Mouse (Mus musculus) MEL (cell line): ENCODE results near the gene Syn2. TPM values are rescaled to one million over a fixed set of nuclear protein-coding genes. Genes with fewer than 3 reads are reported as not detected.

ENCODE experiments used
- DNase-seq: peaks from one replicate; pipeline ENCODE4 v3.0.0; 2011; ENCODE audit warnings: low read depth, low spot score
- H3K27ac ChIP-seq: 2 replicates; pipeline ENCODE4 v1.5.1; 2012; ENCODE audit warnings: low read depth, mild to moderate bottlenecking, control low read depth, low read length, moderate library complexity; ENCODE audit not compliant: control insufficient read depth
- H3K27me3 ChIP-seq, 2 experiments: fragments of 150-350 bp in 1 of 2; sonication (generic) in 1 of 2; 2 replicates each; pipeline ENCODE4 v1.6.1; 2012; ENCODE audit warnings: low read length in 2 of 2, mild to moderate bottlenecking in 2 of 2, improper control_type of control experiment in 1 of 2, moderate library complexity in 1 of 2; ENCODE audit not compliant: insufficient read depth in 2 of 2, control insufficient read depth in 1 of 2
- H3K36me3 ChIP-seq, 2 experiments: 2 replicates each; pipeline ENCODE4 v1.6.1; 2012 to 2014; ENCODE audit warnings: low read length in 2 of 2, improper control_type of control experiment in 1 of 2, inconsistent platforms in 1 of 2, mild to moderate bottlenecking in 1 of 2; ENCODE audit not compliant: insufficient read depth in 2 of 2, control insufficient read depth in 1 of 2
- H3K4me1 ChIP-seq, 2 experiments: fragments of 150-350 bp in 1 of 2; sonication (generic) in 1 of 2; 2 replicates each; pipeline ENCODE4 v1.6.1; 2012; ENCODE audit warnings: low read length in 2 of 2, improper control_type of control experiment in 1 of 2, mild to moderate bottlenecking in 1 of 2; ENCODE audit not compliant: insufficient read depth in 2 of 2, control insufficient read depth in 1 of 2
- H3K4me3 ChIP-seq, 2 experiments: fragments of 150-350 bp in 1 of 2; sonication (generic) in 1 of 2; 2 replicates each; pipeline ENCODE4 v1.5.1; 2012; ENCODE audit warnings: low read depth in 2 of 2, low read length in 2 of 2, mild to moderate bottlenecking in 2 of 2, moderate library complexity in 2 of 2, control low read depth in 1 of 2, improper control_type of control experiment in 1 of 2; ENCODE audit not compliant: control insufficient read depth in 1 of 2, insufficient read depth in 1 of 2
- H3K79me2 ChIP-seq: 2 replicates; pipeline ENCODE4 v1.6.1; 2012; ENCODE audit warnings: mild to moderate bottlenecking, low read length, moderate library complexity; ENCODE audit not compliant: control insufficient read depth, poor library complexity, insufficient read depth
- H3K9ac ChIP-seq: 2 replicates; pipeline ENCODE4 v1.6.1; 2012; ENCODE audit warnings: low read depth, mild to moderate bottlenecking, control low read depth, low read length, moderate library complexity; ENCODE audit not compliant: control insufficient read depth, poor library complexity, severe bottlenecking
- H3K9me3 ChIP-seq: fragments of 150-350 bp; sonication (generic); replicated peaks from 2 replicates; pipeline ENCODE4 v1.6.1; 2012; ENCODE audit warnings: mild to moderate bottlenecking, low read length, improper control_type of control experiment, moderate library complexity; ENCODE audit not compliant: insufficient read depth
- CTCF ChIP-seq, 3 experiments: IDR thresholded peaks in 2 of 3; conservative IDR thresholded peaks in 1 of 3; 2 replicates each; pipeline ENCODE4 v1.5.1; 2011 to 2012; ENCODE audit warnings: low read length in 3 of 3, low read depth in 2 of 3, mild to moderate bottlenecking in 2 of 3, improper control_type of control experiment in 1 of 3, inconsistent platforms in 1 of 3, mixed read lengths in 1 of 3, moderate library complexity in 1 of 3; ENCODE audit not compliant: control insufficient read depth in 1 of 3, insufficient read depth in 1 of 3, poor library complexity in 1 of 3, severe bottlenecking in 1 of 3
- E2F4 ChIP-seq: IDR thresholded peaks from 2 replicates; pipeline ENCODE4 v1.6.1; 2011; ENCODE audit warnings: low read depth, low read length, improper control_type of control experiment, borderline replicate concordance
- GABPA ChIP-seq: IDR thresholded peaks from 2 replicates; pipeline ENCODE4 v1.6.1; 2012; ENCODE audit warnings: low read depth, mild to moderate bottlenecking, inconsistent platforms, low read length, improper control_type of control experiment, moderate library complexity
- GATA1 ChIP-seq: IDR thresholded peaks from 2 replicates; pipeline ENCODE4 v1.6.1; 2011; ENCODE audit warnings: low read depth, low read length, improper control_type of control experiment
- KAT2A ChIP-seq: conservative IDR thresholded peaks from 2 replicates; pipeline ENCODE4 v1.6.1; 2012; ENCODE audit warnings: low read depth, low read length, improper control_type of control experiment, inconsistent platforms
- MEF2A ChIP-seq: IDR thresholded peaks from 2 replicates; pipeline ENCODE4 v1.6.1; 2014; ENCODE audit warnings: low read depth, mild to moderate bottlenecking, inconsistent platforms, low read length, improper control_type of control experiment; ENCODE audit not compliant: poor library complexity, insufficient replicate concordance, severe bottlenecking; ENCODE audit errors: extremely low read depth
- MXI1 ChIP-seq: IDR thresholded peaks from 2 replicates; pipeline ENCODE4 v1.6.1; 2011; ENCODE audit warnings: mild to moderate bottlenecking, low read depth, low read length, improper control_type of control experiment
- MYB ChIP-seq: IDR thresholded peaks from 2 replicates; pipeline ENCODE4 v1.6.1; 2011; ENCODE audit warnings: mild to moderate bottlenecking, low read depth, low read length, improper control_type of control experiment
- POLR2A ChIP-seq, 2 experiments: IDR thresholded peaks; 2 replicates each; pipeline ENCODE4 v1.6.1; 2011 to 2012; ENCODE audit warnings: low read length in 2 of 2, mild to moderate bottlenecking in 2 of 2, control low read depth in 1 of 2, improper control_type of control experiment in 1 of 2, low read depth in 1 of 2, moderate library complexity in 1 of 2; ENCODE audit not compliant: control insufficient read depth in 1 of 2, insufficient read depth in 1 of 2, poor library complexity in 1 of 2
- POLR2AphosphoS2 ChIP-seq: IDR thresholded peaks from 2 replicates; pipeline ENCODE4 v1.6.1; 2011; ENCODE audit warnings: low read length, improper control_type of control experiment
- SIN3A ChIP-seq: IDR thresholded peaks from 2 replicates; pipeline ENCODE4 v1.6.1; 2012; ENCODE audit warnings: low read length, improper control_type of control experiment, inconsistent platforms
- TAL1 ChIP-seq: IDR thresholded peaks from 2 replicates; pipeline ENCODE4 v1.6.1; 2012; ENCODE audit warnings: mild to moderate bottlenecking, inconsistent platforms, low read length, moderate library complexity, mixed read lengths
- TBP ChIP-seq: IDR thresholded peaks from 2 replicates; pipeline ENCODE4 v1.8.0; 2011; ENCODE audit warnings: low read depth, low read length, improper control_type of control experiment
- TCF12 ChIP-seq: IDR thresholded peaks from 2 replicates; pipeline ENCODE4 v1.6.1; 2014; ENCODE audit warnings: low read depth, mild to moderate bottlenecking, inconsistent platforms, low read length, improper control_type of control experiment, moderate library complexity
- UBTF ChIP-seq: IDR thresholded peaks from 2 replicates; pipeline ENCODE4 v1.6.1; 2012; ENCODE audit warnings: low read depth, mild to moderate bottlenecking, inconsistent platforms, low read length, improper control_type of control experiment, moderate library complexity, borderline replicate concordance; ENCODE audit not compliant: insufficient read depth
- USF1 ChIP-seq: IDR thresholded peaks from 2 replicates; pipeline ENCODE4 v1.6.1; 2014; ENCODE audit warnings: low read depth, mild to moderate bottlenecking, inconsistent platforms, low read length, improper control_type of control experiment, moderate library complexity
- ZNF384 ChIP-seq: IDR thresholded peaks from 2 replicates; pipeline ENCODE4 v1.6.1; 2012; ENCODE audit warnings: low read depth, mild to moderate bottlenecking, inconsistent platforms, low read length, improper control_type of control experiment
- polyA plus RNA-seq, 2 experiments: library from polyadenylated mRNA; stranded (reverse) in 1 of 2; unstranded in 1 of 2; fragments of >175 nt in 1 of 2; fragments of >200 nt in 1 of 2; gene quantifications; 2 replicates each; pipeline versions ENCODE4 v1.2.1 to v1.2.4; 2012; ENCODE audit warnings: low replicate concordance in 2 of 2, low read depth in 1 of 2; ENCODE audit not compliant: insufficient read length in 2 of 2, insufficient read depth in 1 of 2, missing spikeins in 1 of 2
- total RNA-seq: library from RNA; depleted of rRNA; stranded (reverse); fragments of 300-350 nt; gene quantifications from 2 replicates; pipeline ENCODE4 v1.2.3, GENCODE M21; 2012

The Syn2 gene
- total and polyA plus RNA-seq, 3 experiments = not detected

GRCm38 (mm10) chr6:115288223-115288622 lies 153.5 kb downstream of the Syn2 start:
- H3K4me1 ChIP-seq = no peaks in the 10 kb centered on the region
- H3K27ac ChIP-seq = no peak overlapping the region
- H3K9me3 ChIP-seq = no peaks in the 10 kb centered on the region
- TF ChIP-seq USF1 (no peak), TBP (no peak), POLR2A (IDR thresholded peaks at IDR 0.05; ENCODE audit: control insufficient read depth in 1 of 2, insufficient read depth in 1 of 2, low read depth in 1 of 2, low read length in 2 of 2, poor library complexity in 1 of 2) (no peak), E2F4 (no peak), SIN3A (no peak), POLR2AphosphoS2 (no peak), ZNF384 (no peak), CTCF (IDR thresholded peaks at IDR 0.05 in 2 of 3, conservative IDR thresholded peaks at IDR 0.05 in 1 of 3; ENCODE audit: control insufficient read depth in 1 of 3, insufficient read depth in 1 of 3, low read depth in 2 of 3, low read length in 3 of 3, poor library complexity in 1 of 3, severe bottlenecking in 1 of 3) (no peak), MYB (no peak), GABPA (no peak)
- no peak for DNase-seq
- H3K27me3 ChIP-seq = peaks cover 0 to 2% of the 10 kb centered on the region in 2 experiments; a peak in 2 of 4 replicates
- no peak overlapping the region for H3K4me3 ChIP-seq
- H3K36me3 ChIP-seq = no peaks in the 10 kb centered on the region
- H3K9ac ChIP-seq = no peak overlapping the region
- no peaks in the 10 kb centered on the region for H3K79me2 ChIP-seq

GRCm38 (mm10) chr6:115290561-115290960 lies 155.9 kb downstream of the Syn2 start:
- no peak for TF ChIP-seq ZNF384
- TF ChIP-seq TAL1 = no peak
- no peak for TF ChIP-seq MEF2A
- TF ChIP-seq POLR2A (IDR thresholded peaks at IDR 0.05; ENCODE audit: control insufficient read depth in 1 of 2, insufficient read depth in 1 of 2, low read depth in 1 of 2, low read length in 2 of 2, poor library complexity in 1 of 2) = no peak
- TF ChIP-seq MXI1 = no peak
- TF ChIP-seq GABPA = no peak
- TF ChIP-seq TCF12 = no peak
- TF ChIP-seq TBP = no peak
- TF ChIP-seq UBTF = no peak
- no peak for TF ChIP-seq KAT2A
- TF ChIP-seq GATA1 = no peak
- Histone ChIP-seq H3K4me3 (no peak overlapping the region), H3K27me3 (peaks cover 0 to 2% of the 10 kb centered on the region in 2 experiments; a peak in 2 of 4 replicates)

More at GRCm38 (mm10) chr6:115290561-115290960, 155.9 kb downstream of the Syn2 start:
- Histone ChIP-seq H3K4me1 (no peaks in the 10 kb centered on the region), H3K36me3 (no peaks in the 10 kb centered on the region), H3K9me3 (no peaks in the 10 kb centered on the region), H3K9ac (no peak overlapping the region), H3K79me2 (no peaks in the 10 kb centered on the region), H3K27ac (no peak overlapping the region)
- no peak for DNase-seq
